Mouse (Mus musculus): ENCODE measurements around the gene E030018B13Rik. TPM values are rescaled to one million over a fixed set of nuclear protein-coding genes. Genes with fewer than 3 reads are reported as not detected.

E030018B13Rik gene
- polyA plus RNA-seq (2012; rRNA removed): not detected in 2 replicates

DNA sequence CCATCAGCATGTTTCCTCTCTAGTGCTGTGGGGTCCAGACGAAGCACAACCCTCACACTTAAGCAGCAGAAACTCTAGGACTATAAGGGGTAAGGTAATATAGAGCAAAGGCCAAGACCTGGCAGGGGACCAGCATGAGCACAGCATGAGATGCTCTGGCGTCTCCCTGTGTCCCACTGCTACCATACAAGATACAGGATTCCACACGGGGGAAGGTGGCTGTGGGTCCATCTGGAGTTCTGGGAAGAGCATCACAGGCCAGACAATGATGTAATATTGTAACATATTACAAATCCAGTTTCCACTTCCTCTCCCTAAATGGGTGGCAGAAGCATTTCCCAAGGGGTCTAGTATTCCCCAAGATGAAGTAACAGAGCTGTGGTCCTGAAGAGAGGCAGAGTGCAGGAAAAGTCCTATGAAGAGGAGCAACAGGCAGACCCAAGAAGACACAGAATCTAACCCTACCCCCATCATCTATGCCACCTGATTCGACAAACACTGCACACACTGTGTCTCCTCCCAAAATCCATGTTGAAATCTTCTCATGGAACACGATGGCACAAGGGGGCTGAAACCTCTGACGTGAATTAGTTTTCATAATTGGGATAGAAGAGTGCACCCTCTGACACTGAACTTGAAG is at the start of gene E030018B13Rik:
Gene E030018B13Rik (plus strand): TSS at position 590 of the 640 bp plus-strand sequence.
- no peaks in the 10 kb centered on the region for H3K27me3 ChIP-seq (ENCODE audit: control insufficient read depth, insufficient read depth, low read length)
- TF ChIP-seq CTCF (IDR thresholded peaks at IDR 0.05; ENCODE audit: extremely low read depth, insufficient read length, insufficient replicate concordance, low read depth, low read length): no peak
- no peak for TF ChIP-seq POLR2A (IDR thresholded peaks at IDR 0.05; ENCODE audit: low read depth, low read length)
- H3K4me3 ChIP-seq (ENCODE audit: low read depth, low read length): no peak within 1 kb of the TSS
- peaks cover 61% of the 10 kb centered on the region for H3K4me1 ChIP-seq (ENCODE audit: control insufficient read depth, insufficient read depth, insufficient read length, low read length)
- WGBS: 77% methylated on average over 6 of the region's 6 CpGs
- no peaks in the 10 kb centered on the region for H3K36me3 ChIP-seq (ENCODE audit: control insufficient read depth, insufficient read depth, low read length)
- peak within 1 kb of the TSS; percentile 84 for H3K27ac ChIP-seq (ENCODE audit: insufficient read depth, low read depth, low read length)

- H3K27me3 ChIP-seq (ENCODE audit: control insufficient read depth, insufficient read depth, low read length): no peaks in the 10 kb centered on the region
- H3K4me3 ChIP-seq (ENCODE audit: low read depth, low read length): no peak overlapping the region
- TF ChIP-seq POLR2A (IDR thresholded peaks at IDR 0.05; ENCODE audit: low read depth, low read length): no peak
- TF ChIP-seq CTCF (IDR thresholded peaks at IDR 0.05; ENCODE audit: extremely low read depth, insufficient read length, insufficient replicate concordance, low read depth, low read length): no peak
- H3K27ac ChIP-seq (ENCODE audit: insufficient read depth, low read depth, low read length): no peak overlapping the region
- no peaks in the 10 kb centered on the region for H3K36me3 ChIP-seq (ENCODE audit: control insufficient read depth, insufficient read depth, low read length)
- no peaks in the 10 kb centered on the region for H3K4me1 ChIP-seq (ENCODE audit: control insufficient read depth, insufficient read depth, insufficient read length, low read length)
- WGBS: 51% methylated on average over 6 of the region's 6 CpGs
These were observed 48.2 kb upstream of the E030018B13Rik start for GRCm38 (mm10) chr7:63868356-63868918.

DNA sequence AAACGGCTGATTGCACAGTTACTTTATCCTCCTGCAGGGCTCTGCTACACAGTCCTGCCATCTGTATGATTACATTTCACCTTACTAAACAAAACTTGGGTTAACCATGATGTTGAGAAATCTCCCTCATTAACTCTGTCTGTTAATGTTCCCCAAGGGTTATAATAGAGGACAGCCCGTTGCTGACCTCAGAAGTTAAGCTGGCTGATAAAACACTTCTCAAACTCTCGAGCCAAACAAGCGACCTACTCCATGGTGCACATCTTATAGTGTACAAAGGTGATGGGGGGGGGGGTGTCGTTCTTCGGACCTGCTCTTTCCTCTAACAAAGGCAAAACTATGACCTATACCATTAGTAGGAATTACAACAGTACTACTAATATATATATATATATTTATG is 45.0 kb upstream of the E030018B13Rik start:
- no peak for TF ChIP-seq POLR2A (IDR thresholded peaks at IDR 0.05; ENCODE audit: low read depth, low read length)
- TF ChIP-seq CTCF (IDR thresholded peaks at IDR 0.05; ENCODE audit: extremely low read depth, insufficient read length, insufficient replicate concordance, low read depth, low read length): no peak
- Histone ChIP-seq H3K27ac (ENCODE audit: insufficient read depth, low read depth, low read length) (no peak overlapping the region), H3K27me3 (ENCODE audit: control insufficient read depth, insufficient read depth, low read length) (no peaks in the 10 kb centered on the region), H3K36me3 (ENCODE audit: control insufficient read depth, insufficient read depth, low read length) (no peaks in the 10 kb centered on the region), H3K4me3 (ENCODE audit: low read depth, low read length) (no peak overlapping the region), H3K4me1 (ENCODE audit: control insufficient read depth, insufficient read depth, insufficient read length, low read length) (0 out of 2 replicates have a peak, but pooled peaks cover 4% of the 10 kb centered on the region)
- 71% methylated on average over 6 of the region's 6 CpGs for WGBS

- no peak overlapping the region for H3K4me3 ChIP-seq (ENCODE audit: low read depth, low read length)
- H3K27ac ChIP-seq (ENCODE audit: insufficient read depth, low read depth, low read length): no peak overlapping the region
- 0 out of 2 replicates have a peak, but pooled peaks cover 4% of the 10 kb centered on the region for H3K4me1 ChIP-seq (ENCODE audit: control insufficient read depth, insufficient read depth, insufficient read length, low read length)
- WGBS: 33% methylated on average over 12 of the region's 12 CpGs
- H3K27me3 ChIP-seq (ENCODE audit: control insufficient read depth, insufficient read depth, low read length): no peaks in the 10 kb centered on the region
- TF ChIP-seq POLR2A (IDR thresholded peaks at IDR 0.05; ENCODE audit: low read depth, low read length) (no peak), CTCF (IDR thresholded peaks at IDR 0.05; ENCODE audit: extremely low read depth, insufficient read length, insufficient replicate concordance, low read depth, low read length) (no peak)
- no peaks in the 10 kb centered on the region for H3K36me3 ChIP-seq (ENCODE audit: control insufficient read depth, insufficient read depth, low read length)
These were observed 42.8 kb upstream of the E030018B13Rik start for GRCm38 (mm10) chr7:63873880-63874279.

GRCm38 (mm10) chr7:63875686-63876085 is 41.0 kb upstream of the E030018B13Rik start:
- 0 out of 2 replicates have a peak, but pooled peaks cover 4% of the 10 kb centered on the region for H3K4me1 ChIP-seq (ENCODE audit: control insufficient read depth, insufficient read depth, insufficient read length, low read length)
- H3K36me3 ChIP-seq (ENCODE audit: control insufficient read depth, insufficient read depth, low read length): no peaks in the 10 kb centered on the region
- TF ChIP-seq POLR2A (IDR thresholded peaks at IDR 0.05; ENCODE audit: low read depth, low read length) (no peak), CTCF (IDR thresholded peaks at IDR 0.05; ENCODE audit: extremely low read depth, insufficient read length, insufficient replicate concordance, low read depth, low read length) (no peak)
- no peaks in the 10 kb centered on the region for H3K27me3 ChIP-seq (ENCODE audit: control insufficient read depth, insufficient read depth, low read length)
- H3K4me3 ChIP-seq (ENCODE audit: low read depth, low read length): no peak overlapping the region
- 0 out of 2 replicates have a peak overlapping the region, but pooled peaks have one; percentile 14 for H3K27ac ChIP-seq (ENCODE audit: insufficient read depth, low read depth, low read length)

DNA sequence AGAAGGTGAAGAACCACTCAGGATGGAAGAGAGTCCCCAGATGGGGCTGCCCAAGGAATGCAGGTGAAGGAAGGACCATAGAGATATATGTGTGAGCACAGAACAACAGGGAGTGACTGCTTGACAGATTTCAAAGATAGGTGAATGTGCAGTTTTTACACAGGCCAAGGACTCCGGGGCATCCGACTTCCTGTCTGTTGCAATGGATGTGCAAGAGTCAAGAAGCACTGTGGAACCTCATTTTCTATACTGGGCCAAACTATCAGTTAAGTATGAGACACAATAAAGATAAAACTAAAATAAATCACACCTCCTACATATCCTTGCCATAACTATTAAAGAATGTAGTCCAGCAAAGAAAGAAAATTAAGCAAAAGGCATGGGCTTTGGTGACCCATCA is 40.0 kb upstream of the E030018B13Rik start:
- Histone ChIP-seq H3K4me3 (ENCODE audit: low read depth, low read length) (no peak overlapping the region), H3K4me1 (ENCODE audit: control insufficient read depth, insufficient read depth, insufficient read length, low read length) (0 out of 2 replicates have a peak, but pooled peaks cover 4% of the 10 kb centered on the region), H3K36me3 (ENCODE audit: control insufficient read depth, insufficient read depth, low read length) (no peaks in the 10 kb centered on the region), H3K27me3 (ENCODE audit: control insufficient read depth, insufficient read depth, low read length) (no peaks in the 10 kb centered on the region), H3K27ac (ENCODE audit: insufficient read depth, low read depth, low read length) (no peak overlapping the region)
- 79% methylated on average over 2 of the region's 2 CpGs for WGBS
- no peak for TF ChIP-seq CTCF (IDR thresholded peaks at IDR 0.05; ENCODE audit: extremely low read depth, insufficient read length, insufficient replicate concordance, low read depth, low read length)
- no peak for TF ChIP-seq POLR2A (IDR thresholded peaks at IDR 0.05; ENCODE audit: low read depth, low read length)

- Histone ChIP-seq H3K4me3 (ENCODE audit: low read depth, low read length) (no peak overlapping the region), H3K27me3 (ENCODE audit: control insufficient read depth, insufficient read depth, low read length) (no peaks in the 10 kb centered on the region), H3K4me1 (ENCODE audit: control insufficient read depth, insufficient read depth, insufficient read length, low read length) (0 out of 2 replicates have a peak, but pooled peaks cover 4% of the 10 kb centered on the region), H3K36me3 (ENCODE audit: control insufficient read depth, insufficient read depth, low read length) (no peaks in the 10 kb centered on the region), H3K27ac (ENCODE audit: insufficient read depth, low read depth, low read length) (no peak overlapping the region)
- TF ChIP-seq CTCF (IDR thresholded peaks at IDR 0.05; ENCODE audit: extremely low read depth, insufficient read length, insufficient replicate concordance, low read depth, low read length) (no peak), POLR2A (IDR thresholded peaks at IDR 0.05; ENCODE audit: low read depth, low read length) (no peak)
- 25% methylated on average over 14 of the region's 14 CpGs for WGBS
These were observed 39.0 kb upstream of the E030018B13Rik start for GRCm38 (mm10) chr7:63877610-63878009.
